Mouse (Mus musculus): ENCODE results near the gene Xpo4.
"Not testable (repeated sequence)": the region's sequence is repeated elsewhere in the genome, so short reads cannot be mapped to it uniquely, and the experiment has no call there.

Xpo4 gene

GRCm38 (mm10) chr14:57679958-57680535, 14.8 kb upstream of the Xpo4 start:
- peak; percentile 61 to 83 for DNase-seq

- DNase-seq: no peak
Measured at GRCm38 (mm10) chr14:57679523-57679922, 14.3 kb upstream of the Xpo4 start.

GRCm38 (mm10) chr14:57675481-57675880, 10.3 kb upstream of the Xpo4 start:
- DNase-seq: no peak

- no peak for DNase-seq
Measured at GRCm38 (mm10) chr14:57665628-57665950, 359 bp upstream of the Xpo4 start.

- no peak for DNase-seq
Measured at GRCm38 (mm10) chr14:57664311-57664821, 864 bp downstream of the Xpo4 start.

- DNase-seq: no peak
Measured at GRCm38 (mm10) chr14:57663630-57664029, 1.6 kb downstream of the Xpo4 start.

- no peak for DNase-seq
Measured at GRCm38 (mm10) chr14:57658301-57658700, 6.9 kb downstream of the Xpo4 start.

GRCm38 (mm10) chr14:57657500-57657899, 7.7 kb downstream of the Xpo4 start:
- no peak for DNase-seq

GRCm38 (mm10) chr14:57656519-57656918, 8.7 kb downstream of the Xpo4 start:
- DNase-seq: not testable (repeated sequence)

GRCm38 (mm10) chr14:57649501-57649900, 15.7 kb downstream of the Xpo4 start:
- no peak for DNase-seq

GRCm38 (mm10) chr14:57646155-57646554, 19.1 kb downstream of the Xpo4 start:
- DNase-seq: no peak

- DNase-seq: no peak
Measured at GRCm38 (mm10) chr14:57639153-57639552, 26.1 kb downstream of the Xpo4 start.

- DNase-seq: no peak
Measured at GRCm38 (mm10) chr14:57634141-57634540, 31.1 kb downstream of the Xpo4 start.

GRCm38 (mm10) chr14:57629595-57629994, 35.6 kb downstream of the Xpo4 start:
- DNase-seq: no peak

- DNase-seq: no peak
Measured at GRCm38 (mm10) chr14:57622934-57623333, 42.3 kb downstream of the Xpo4 start.

- DNase-seq: no peak
Measured at GRCm38 (mm10) chr14:57621699-57622098, 43.5 kb downstream of the Xpo4 start.

GRCm38 (mm10) chr14:57620598-57621236, 44.5 kb downstream of the Xpo4 start:
- DNase-seq: no peak

GRCm38 (mm10) chr14:57619487-57619886, 45.7 kb downstream of the Xpo4 start:
- no peak for DNase-seq

GRCm38 (mm10) chr14:57617675-57618074, 47.6 kb downstream of the Xpo4 start:
- no peak for DNase-seq

GRCm38 (mm10) chr14:57616339-57616965, 48.8 kb downstream of the Xpo4 start:
- DNase-seq: no peak

GRCm38 (mm10) chr14:57615828-57616227, 49.4 kb downstream of the Xpo4 start:
- DNase-seq: no peak

GRCm38 (mm10) chr14:57611034-57611433, 54.2 kb downstream of the Xpo4 start:
- DNase-seq: no peak

GRCm38 (mm10) chr14:57609816-57610329, 55.4 kb downstream of the Xpo4 start:
- no peak for DNase-seq

- DNase-seq: peak; percentile 17 to 30
Measured at GRCm38 (mm10) chr14:57607500-57607899, 57.7 kb downstream of the Xpo4 start.
